Mouse (Mus musculus): ENCODE data around the gene Gm43518.

DNA sequence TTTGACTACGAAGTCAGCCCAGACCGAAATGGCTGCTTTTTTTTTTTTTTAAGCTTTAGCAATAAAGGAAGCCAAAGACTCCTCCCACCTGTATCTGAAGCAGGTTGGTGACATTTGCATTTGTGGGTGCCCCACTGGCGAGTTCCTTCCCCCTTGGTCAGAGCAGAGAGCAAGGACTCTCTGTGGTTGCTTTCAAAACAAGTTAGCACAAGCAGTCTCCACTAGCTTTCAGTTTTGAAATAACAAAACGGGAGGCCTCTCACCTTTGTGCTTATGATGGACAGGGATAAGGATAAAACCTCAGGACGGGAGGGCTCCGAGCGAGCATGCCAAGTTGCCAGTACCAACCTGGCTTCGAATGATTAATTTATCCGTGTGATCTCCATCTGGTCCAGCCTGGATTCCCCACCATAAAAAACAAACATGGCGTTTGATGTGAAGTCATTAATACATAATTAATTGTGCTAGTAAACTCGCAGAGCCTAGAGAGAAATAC, 47.4 kb downstream of the Gm43518 start:
- TF ChIP-seq CTCF (IDR thresholded peaks at IDR 0.05; ENCODE audit: low read depth): no peak
- 0 out of 2 replicates have a peak, but pooled peaks have one; percentile 16 for TF ChIP-seq EP300 (IDR thresholded peaks at IDR 0.05; ENCODE audit: low read depth)
